Mouse (Mus musculus) liver, adult 2 months (tissue): ENCODE results near the gene Srebf2.

Experiments used
- CTCF ChIP-seq: fragments of 200-500 bp; IDR thresholded peaks from 2 replicates; pipeline ENCODE4 v1.5.1; 2011; ENCODE audit warnings: low read depth, low read length, control low read depth
- POLR2A ChIP-seq: fragments of 200-500 bp; IDR thresholded peaks from 2 replicates; pipeline ENCODE4 v1.6.1; 2011; ENCODE audit warnings: low read length, control low read depth; ENCODE audit not compliant: insufficient read depth; ENCODE audit errors: extremely low read depth

- TF ChIP-seq POLR2A (no peak), CTCF (0 out of 2 replicates have a peak, but pooled peaks have one; percentile 14)
These were observed 680 bp downstream of the Srebf2 start for GRCm38 (mm10) chr15:82147611-82148111.
